Mouse (Mus musculus): ENCODE data around the gene Cmtm2a.

DNA sequence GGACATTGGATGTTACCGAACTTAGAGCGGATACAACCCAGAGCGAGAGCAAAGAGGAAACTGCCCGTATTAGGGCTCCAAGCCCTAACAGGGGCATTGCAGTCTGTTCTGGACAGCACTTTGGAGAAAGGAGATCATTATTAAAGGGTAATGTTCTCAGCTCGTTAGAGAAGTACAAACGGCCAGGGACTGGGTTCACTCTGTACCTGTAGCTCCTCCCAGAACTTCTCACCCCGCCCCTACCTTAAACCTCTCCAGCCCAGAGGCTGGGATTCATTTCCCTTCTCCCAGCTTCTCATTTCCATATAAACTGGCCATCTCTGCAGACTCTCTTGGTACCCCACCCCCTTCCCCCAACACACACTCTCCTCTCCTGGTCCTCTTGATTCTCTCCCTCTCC, 41.5 kb downstream of the Cmtm2a start:
- TF ChIP-seq POLR2A (IDR thresholded peaks at IDR 0.05; ENCODE audit: extremely low read depth, insufficient read depth, low read length) = no peak
- no peak for TF ChIP-seq CTCF (IDR thresholded peaks at IDR 0.05; ENCODE audit: extremely low read depth, insufficient read depth, low read length)

All from cortical plate, adult 2 months (tissue).